Mouse (Mus musculus): ENCODE data around the gene Gdf3. TPM values are rescaled to one million over a fixed set of nuclear protein-coding genes. Genes with fewer than 3 reads are reported as not detected.
A peak's percentile ranks its signal among the peaks of the same experiment; 100 is the strongest.

Gdf3 gene
- polyA plus RNA-seq, 1 experiment from 2014 or later: 0.18 TPM

DNA sequence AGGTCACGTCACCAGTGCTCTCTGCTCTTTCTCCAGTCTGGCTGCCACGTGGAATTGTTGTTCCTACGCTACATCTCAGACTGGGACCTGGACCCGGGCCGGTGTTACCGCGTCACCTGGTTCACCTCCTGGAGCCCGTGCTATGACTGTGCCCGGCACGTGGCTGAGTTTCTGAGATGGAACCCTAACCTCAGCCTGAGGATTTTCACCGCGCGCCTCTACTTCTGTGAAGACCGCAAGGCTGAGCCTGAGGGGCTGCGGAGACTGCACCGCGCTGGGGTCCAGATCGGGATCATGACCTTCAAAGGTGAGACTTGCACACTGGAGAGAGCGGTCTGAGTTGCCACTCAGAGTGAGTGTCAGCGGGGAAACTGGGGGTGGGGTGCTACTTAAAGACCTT lies 48.9 kb downstream of the Gdf3 start:
- Histone ChIP-seq H3K4me1 (ENCODE audit: control insufficient read depth, insufficient read depth, low read length) (no peaks in the 10 kb centered on the region), H3K9me3 (replicated peaks; ENCODE audit: control insufficient read depth, low read length) (no peaks in the 10 kb centered on the region), H3K4me2 (ENCODE audit: low read depth, low read length) (no peak overlapping the region), H3K27ac (ENCODE audit: low read length) (no peak overlapping the region), H3K27me3 (ENCODE audit: control insufficient read depth, insufficient read depth, low read length) (no peaks in the 10 kb centered on the region), H3K4me3 (replicated peaks; ENCODE audit: low read length) (no peak overlapping the region), H3K36me3 (ENCODE audit: control insufficient read depth, insufficient read depth, low read length) (no peaks in the 10 kb centered on the region), H3K9ac (ENCODE audit: low read length) (no peak overlapping the region; the same call in 1 of the 2 replicates)
- 79% methylated on average over 20 of the region's 20 CpGs for WGBS
- peak; percentile 27; the same call in 1 of the 2 replicates for ATAC-seq (ENCODE audit: insufficient read depth, low FRiP score)

DNA sequence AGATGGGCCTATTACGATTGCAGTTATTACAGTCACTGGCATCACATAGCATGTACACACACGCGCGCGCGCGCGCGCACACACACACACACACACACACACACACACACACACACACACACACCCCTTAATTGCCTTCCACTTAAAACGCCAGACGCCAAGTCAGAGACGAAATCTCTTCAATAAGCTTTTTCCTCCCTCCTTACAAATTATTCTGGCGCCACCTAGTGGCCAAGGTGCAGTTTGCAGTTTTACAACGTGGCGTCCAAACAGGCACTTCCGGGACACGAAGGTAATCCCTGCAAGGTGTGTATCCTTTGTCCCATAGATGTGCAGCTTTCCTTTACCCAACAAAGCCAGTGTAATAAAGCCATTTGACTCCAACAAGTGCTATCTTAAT lies 49.5 kb downstream of the Gdf3 start:
- peak; percentile 30; the same call in 1 of the 2 replicates for ATAC-seq (ENCODE audit: insufficient read depth, low FRiP score)
- H3K4me1 ChIP-seq (ENCODE audit: control insufficient read depth, insufficient read depth, low read length): no peaks in the 10 kb centered on the region
- H3K9me3 ChIP-seq (replicated peaks; ENCODE audit: control insufficient read depth, low read length): no peaks in the 10 kb centered on the region
- H3K9ac ChIP-seq (ENCODE audit: low read length): peak overlapping the region; percentile 35; the same call in 1 of the 2 replicates
- H3K36me3 ChIP-seq (ENCODE audit: control insufficient read depth, insufficient read depth, low read length): no peaks in the 10 kb centered on the region
- no peak overlapping the region for H3K27ac ChIP-seq (ENCODE audit: low read length)
- H3K27me3 ChIP-seq (ENCODE audit: control insufficient read depth, insufficient read depth, low read length): no peaks in the 10 kb centered on the region
- 15% methylated on average over 17 of the region's 17 CpGs for WGBS
- H3K4me3 ChIP-seq (replicated peaks; ENCODE audit: low read length): no peak overlapping the region; the same call in 1 of the 2 replicates
- peak overlapping the region; percentile 43 for H3K4me2 ChIP-seq (ENCODE audit: low read depth, low read length)

- Histone ChIP-seq H3K27me3 (ENCODE audit: control insufficient read depth, insufficient read depth, low read length) (no peaks in the 10 kb centered on the region), H3K36me3 (ENCODE audit: control insufficient read depth, insufficient read depth, low read length) (no peaks in the 10 kb centered on the region), H3K9me3 (replicated peaks; ENCODE audit: control insufficient read depth, low read length) (no peaks in the 10 kb centered on the region), H3K4me1 (ENCODE audit: control insufficient read depth, insufficient read depth, low read length) (no peaks in the 10 kb centered on the region), H3K4me2 (ENCODE audit: low read depth, low read length) (peak overlapping the region; percentile 37), H3K9ac (ENCODE audit: low read length) (no peak overlapping the region), H3K4me3 (replicated peaks; ENCODE audit: low read length) (no peak overlapping the region), H3K27ac (ENCODE audit: low read length) (no peak overlapping the region)
- WGBS: 21% methylated on average over 15 of the region's 15 CpGs
- no peak for ATAC-seq (ENCODE audit: insufficient read depth, low FRiP score)
Measured at GRCm38 (mm10) chr6:122556959-122557561, 52.8 kb downstream of the Gdf3 start.

Other genes starting within 250 kb of the Gdf3 start
- gene Rimklb, start 111.3 kb downstream of the Gdf3 start, polyA plus RNA-seq (2015; fragmentation: Nextera tagmentation; extraction: Ambion mirVana): 6.6 and 7.3 TPM in 2 replicates
- gene Mfap5, start 104.2 kb downstream of the Gdf3 start, polyA plus RNA-seq (2015; fragmentation: Nextera tagmentation; extraction: Ambion mirVana): 86.4 and 115 TPM in 2 replicates
- gene Aicda, start 56.3 kb downstream of the Gdf3 start, polyA plus RNA-seq (2015; fragmentation: Nextera tagmentation; extraction: Ambion mirVana): 0.14 TPM in 1 of 2 replicates, not detected in the other
- 6.1 and 6.2 TPM in 2 replicates for gene Apobec1, start 7.6 kb downstream of the Gdf3 start, polyA plus RNA-seq (2015; fragmentation: Nextera tagmentation; extraction: Ambion mirVana)
- gene Dppa3, start 16.3 kb upstream of the Gdf3 start, polyA plus RNA-seq (2015; fragmentation: Nextera tagmentation; extraction: Ambion mirVana): not detected in 2 replicates
- 0.14 and 0.22 TPM in 2 replicates for gene Nanog, start 97.4 kb upstream of the Gdf3 start, polyA plus RNA-seq (2015; fragmentation: Nextera tagmentation; extraction: Ambion mirVana)
- 11.2 and 12.1 TPM in 2 replicates for gene Slc2a3, start 191.6 kb upstream of the Gdf3 start, polyA plus RNA-seq (2015; fragmentation: Nextera tagmentation; extraction: Ambion mirVana)
- 5.2 and 5.9 TPM in 2 replicates for gene Foxj2, start 209.8 kb upstream of the Gdf3 start, polyA plus RNA-seq (2015; fragmentation: Nextera tagmentation; extraction: Ambion mirVana)
- 2.5 and 3.2 TPM in 2 replicates for gene C3ar1, start 246.1 kb upstream of the Gdf3 start, polyA plus RNA-seq (2015; fragmentation: Nextera tagmentation; extraction: Ambion mirVana)